Mouse (Mus musculus) E14TG2a.4 (cell line): Measurements from ENCODE around the gene Atp8b2.

Source experiments
- H3K27me3 ChIP-seq: 2 replicates; pipeline ENCODE4 v1.6.1; 2014; ENCODE audit warnings: low read length, control low read depth; ENCODE audit not compliant: insufficient read depth
- H3K36me3 ChIP-seq: 2 replicates; pipeline ENCODE4 v1.6.1; 2014; ENCODE audit warnings: low read length, control low read depth; ENCODE audit not compliant: insufficient read depth
- H3K4me1 ChIP-seq: replicated peaks from 2 replicates; pipeline ENCODE4 v1.6.1; 2014; ENCODE audit warnings: low read depth, low read length, control low read depth
- H3K4me3 ChIP-seq: replicated peaks from 2 replicates; pipeline ENCODE4 v1.5.1; 2014; ENCODE audit warnings: mild to moderate bottlenecking, low read length
- H3K9me3 ChIP-seq: 2 replicates; pipeline ENCODE4 v1.6.1; 2014; ENCODE audit warnings: low read length, control low read depth
- CTCF ChIP-seq: conservative IDR thresholded peaks from 2 replicates; pipeline ENCODE4 v1.5.1; 2014; ENCODE audit warnings: low read length
- NANOG ChIP-seq: IDR thresholded peaks from 2 replicates; pipeline ENCODE4 v1.6.1; 2014; ENCODE audit warnings: borderline replicate concordance, low read length, mixed read lengths
- POU5F1 ChIP-seq: IDR thresholded peaks from 2 replicates; pipeline ENCODE4 v1.6.1; 2014; ENCODE audit warnings: low read length, borderline replicate concordance

Gene Atp8b2

DNA sequence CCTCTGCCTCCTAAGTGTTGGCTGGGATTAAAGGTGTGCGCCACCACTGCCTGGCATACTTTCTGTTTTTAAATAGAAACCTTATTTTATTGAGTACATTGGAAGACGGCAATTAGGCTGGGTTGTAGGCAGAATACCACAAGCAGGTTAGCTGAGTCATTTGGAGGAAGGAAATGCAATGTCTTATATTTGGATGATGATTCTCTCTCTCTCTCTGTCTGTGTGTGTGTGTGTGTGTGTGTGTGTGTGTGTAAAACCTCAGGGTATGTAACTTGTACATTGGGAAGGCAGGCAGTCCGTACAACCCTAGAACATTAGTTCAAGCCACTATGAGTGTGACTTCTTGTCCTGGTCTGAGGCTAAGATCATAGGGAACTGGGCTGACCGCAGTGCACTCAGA is 24.5 kb upstream of the Atp8b2 start:
- Histone ChIP-seq H3K4me1 (peaks cover 7% of the 10 kb centered on the region), H3K9me3 (no peaks in the 10 kb centered on the region), H3K27me3 (no peaks in the 10 kb centered on the region), H3K36me3 (no peaks in the 10 kb centered on the region; the same call in 1 of the 2 replicates), H3K4me3 (no peak overlapping the region)
- TF ChIP-seq POU5F1 (no peak), NANOG (no peak), CTCF (no peak)

DNA sequence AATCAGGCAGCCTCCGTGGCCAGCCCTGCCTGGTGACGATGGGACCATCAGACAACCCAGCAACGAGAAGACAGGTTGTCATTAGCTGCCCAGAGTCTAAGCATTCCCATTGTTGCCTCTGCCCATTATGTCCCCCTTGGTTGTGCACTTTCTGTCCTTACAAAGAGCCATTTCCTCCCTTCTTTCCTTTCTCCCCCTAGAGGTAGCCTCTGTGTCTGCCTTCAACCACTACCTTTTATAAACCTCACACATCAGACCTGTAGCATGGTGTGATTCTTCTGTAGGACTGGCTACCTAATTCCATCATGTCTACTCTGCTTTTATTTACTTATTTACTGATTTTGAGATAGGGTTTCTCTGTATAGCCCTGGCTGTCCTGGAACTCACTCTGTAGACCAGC is 23.9 kb upstream of the Atp8b2 start:
- no peaks in the 10 kb centered on the region for H3K27me3 ChIP-seq
- no peak overlapping the region for H3K4me3 ChIP-seq
- H3K36me3 ChIP-seq: no peaks in the 10 kb centered on the region; the same call in 1 of the 2 replicates
- peaks cover 11% of the 10 kb centered on the region for H3K4me1 ChIP-seq
- no peaks in the 10 kb centered on the region for H3K9me3 ChIP-seq
- no peak for TF ChIP-seq NANOG
- TF ChIP-seq POU5F1: no peak
- TF ChIP-seq CTCF: no peak

DNA sequence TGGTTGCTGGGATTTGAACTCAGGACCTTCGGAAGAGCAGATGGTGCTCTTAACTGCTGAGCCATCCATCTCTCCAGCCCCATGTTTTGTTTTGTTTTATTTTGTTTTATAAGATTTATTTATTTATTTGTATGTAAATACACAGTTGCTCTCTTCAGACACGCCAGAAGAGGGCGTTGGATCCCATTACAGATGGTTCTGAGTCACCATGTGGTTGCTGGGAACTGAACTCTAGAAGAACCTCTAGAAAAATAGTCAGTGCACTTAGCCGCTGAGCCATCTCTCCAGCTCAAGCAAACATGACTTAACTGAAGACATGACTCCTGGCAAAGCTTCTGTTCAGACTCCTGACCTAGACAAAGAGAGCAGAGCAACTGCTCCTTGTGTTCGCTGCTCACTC is 19.1 kb upstream of the Atp8b2 start:
- no peaks in the 10 kb centered on the region for H3K9me3 ChIP-seq
- TF ChIP-seq NANOG (no peak), CTCF (peak; percentile 20; the same call in 1 of the 2 replicates)
- peaks cover 8% of the 10 kb centered on the region for H3K4me1 ChIP-seq
- no peak overlapping the region for H3K4me3 ChIP-seq
- no peaks in the 10 kb centered on the region for H3K36me3 ChIP-seq
- no peaks in the 10 kb centered on the region for H3K27me3 ChIP-seq

DNA sequence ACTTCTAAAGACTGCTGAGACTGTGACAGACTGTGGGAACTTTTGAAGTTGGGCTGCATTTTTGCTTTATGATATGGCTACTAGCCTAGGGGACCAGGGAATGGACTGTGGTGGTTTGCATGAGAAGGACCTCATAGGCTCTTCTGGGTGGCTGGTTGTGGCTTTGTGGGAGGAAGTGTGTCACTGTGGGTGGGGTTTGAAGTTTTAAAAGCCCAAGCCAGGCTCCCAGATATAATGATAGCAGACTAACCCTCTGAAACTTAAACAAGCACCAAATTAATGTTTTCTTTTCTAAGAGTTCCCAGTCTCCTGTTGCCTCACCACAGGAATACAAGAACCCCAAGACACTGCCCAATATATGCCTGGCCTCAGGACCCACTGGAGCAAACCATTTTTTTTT is 13.6 kb upstream of the Atp8b2 start:
- no peak for TF ChIP-seq NANOG
- no peak for TF ChIP-seq POU5F1
- TF ChIP-seq CTCF: no peak
- Histone ChIP-seq H3K27me3 (no peaks in the 10 kb centered on the region), H3K4me1 (no peaks in the 10 kb centered on the region), H3K9me3 (no peaks in the 10 kb centered on the region), H3K4me3 (no peak overlapping the region), H3K36me3 (no peaks in the 10 kb centered on the region)

DNA sequence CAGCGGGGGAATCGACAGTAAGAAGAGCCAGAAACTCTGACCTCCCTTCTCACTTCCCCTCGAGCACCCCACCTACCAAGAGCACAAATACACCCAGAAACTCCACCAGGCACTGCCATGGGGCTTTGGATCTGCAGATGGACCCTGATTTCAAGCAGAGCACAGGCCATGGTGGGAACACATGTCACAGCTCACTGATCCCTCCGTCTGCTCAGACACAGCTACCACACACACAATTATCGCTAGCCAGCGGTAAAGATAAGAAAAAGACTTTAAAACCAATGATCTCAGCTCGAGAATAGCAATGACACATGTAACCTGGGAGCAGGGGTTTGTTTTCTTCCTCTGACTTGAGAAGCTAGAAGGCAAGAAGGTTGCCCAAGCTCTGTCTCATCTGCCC is 5.2 kb upstream of the Atp8b2 start:
- Histone ChIP-seq H3K4me3 (no peak overlapping the region), H3K27me3 (no peaks in the 10 kb centered on the region), H3K4me1 (peaks cover 34% of the 10 kb centered on the region), H3K9me3 (no peaks in the 10 kb centered on the region), H3K36me3 (peaks cover 20% of the 10 kb centered on the region)
- TF ChIP-seq POU5F1 (no peak), CTCF (no peak), NANOG (no peak)

DNA sequence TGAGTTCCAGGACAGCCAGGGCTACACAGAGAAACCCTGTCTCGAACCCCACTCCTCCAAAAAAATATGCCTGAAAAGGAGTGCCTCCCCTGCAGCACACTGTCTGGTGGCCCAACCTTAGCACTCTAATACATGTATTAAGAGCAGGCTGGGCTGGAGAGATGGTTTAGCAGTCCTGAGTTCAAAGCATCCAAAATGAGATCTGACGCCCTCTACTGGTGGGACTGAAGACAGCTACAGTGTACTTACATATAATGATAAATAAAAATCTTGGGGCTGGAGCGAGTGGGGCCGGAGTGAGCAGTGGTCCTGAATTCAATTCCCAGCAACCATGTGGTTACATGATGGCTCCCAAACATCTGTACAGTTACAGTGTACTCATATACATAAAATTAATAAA is 3.6 kb upstream of the Atp8b2 start:
- H3K36me3 ChIP-seq: peaks cover 20% of the 10 kb centered on the region
- peaks cover 3% of the 10 kb centered on the region for H3K27me3 ChIP-seq
- H3K4me1 ChIP-seq: peaks cover 44% of the 10 kb centered on the region
- no peak for TF ChIP-seq NANOG
- no peak for TF ChIP-seq POU5F1
- TF ChIP-seq CTCF: peak; percentile 74
- H3K9me3 ChIP-seq: no peaks in the 10 kb centered on the region
- H3K4me3 ChIP-seq: no peak overlapping the region

DNA sequence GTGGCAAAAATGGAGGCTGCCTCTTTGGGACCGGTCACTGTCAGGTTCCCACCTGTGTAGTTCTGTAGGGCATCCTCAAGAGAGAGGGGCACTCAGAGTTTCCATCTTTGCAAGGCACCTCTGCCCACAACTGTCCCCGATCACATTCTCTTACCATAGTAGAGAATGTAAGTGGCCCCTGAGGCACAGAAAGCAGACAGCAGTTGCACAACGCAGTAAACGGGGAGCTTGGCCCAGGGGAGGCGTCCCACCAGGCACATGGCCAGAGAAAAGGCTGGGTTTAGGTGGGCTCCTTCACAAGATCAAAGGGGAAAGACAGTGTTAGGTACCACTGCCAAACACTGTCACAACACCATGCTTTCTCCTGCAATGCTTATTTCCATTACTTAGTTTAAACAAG is 2.7 kb upstream of the Atp8b2 start:
- TF ChIP-seq NANOG (no peak), CTCF (no peak), POU5F1 (no peak)
- no peak overlapping the region for H3K4me3 ChIP-seq
- H3K27me3 ChIP-seq: peaks cover 10% of the 10 kb centered on the region
- H3K36me3 ChIP-seq: peaks cover 20% of the 10 kb centered on the region
- H3K4me1 ChIP-seq: peaks cover 54% of the 10 kb centered on the region
- H3K9me3 ChIP-seq: no peaks in the 10 kb centered on the region

DNA sequence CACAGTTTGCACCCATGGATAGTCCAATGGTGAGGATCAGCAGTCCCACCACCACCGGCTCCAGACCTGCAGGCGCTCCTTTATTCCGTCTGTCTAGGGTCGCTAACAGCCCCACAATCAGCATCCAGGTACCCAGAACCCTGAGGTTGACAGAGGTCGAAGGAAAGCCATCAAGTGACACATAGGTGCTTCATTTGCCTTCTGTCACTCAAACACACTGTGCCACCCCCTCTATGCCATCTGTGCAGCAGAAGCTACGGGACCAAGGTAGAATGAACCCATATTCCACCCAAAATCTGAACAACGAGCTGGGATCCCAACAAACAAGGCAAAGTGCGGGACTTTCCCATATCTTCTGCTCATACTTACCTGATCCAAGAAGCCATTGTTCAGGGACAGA is 2.2 kb upstream of the Atp8b2 start:
- Histone ChIP-seq H3K36me3 (peaks cover 20% of the 10 kb centered on the region), H3K9me3 (no peaks in the 10 kb centered on the region), H3K27me3 (peaks cover 10% of the 10 kb centered on the region), H3K4me1 (peaks cover 58% of the 10 kb centered on the region), H3K4me3 (no peak overlapping the region)
- TF ChIP-seq NANOG: no peak
- TF ChIP-seq CTCF: no peak
- no peak for TF ChIP-seq POU5F1

DNA sequence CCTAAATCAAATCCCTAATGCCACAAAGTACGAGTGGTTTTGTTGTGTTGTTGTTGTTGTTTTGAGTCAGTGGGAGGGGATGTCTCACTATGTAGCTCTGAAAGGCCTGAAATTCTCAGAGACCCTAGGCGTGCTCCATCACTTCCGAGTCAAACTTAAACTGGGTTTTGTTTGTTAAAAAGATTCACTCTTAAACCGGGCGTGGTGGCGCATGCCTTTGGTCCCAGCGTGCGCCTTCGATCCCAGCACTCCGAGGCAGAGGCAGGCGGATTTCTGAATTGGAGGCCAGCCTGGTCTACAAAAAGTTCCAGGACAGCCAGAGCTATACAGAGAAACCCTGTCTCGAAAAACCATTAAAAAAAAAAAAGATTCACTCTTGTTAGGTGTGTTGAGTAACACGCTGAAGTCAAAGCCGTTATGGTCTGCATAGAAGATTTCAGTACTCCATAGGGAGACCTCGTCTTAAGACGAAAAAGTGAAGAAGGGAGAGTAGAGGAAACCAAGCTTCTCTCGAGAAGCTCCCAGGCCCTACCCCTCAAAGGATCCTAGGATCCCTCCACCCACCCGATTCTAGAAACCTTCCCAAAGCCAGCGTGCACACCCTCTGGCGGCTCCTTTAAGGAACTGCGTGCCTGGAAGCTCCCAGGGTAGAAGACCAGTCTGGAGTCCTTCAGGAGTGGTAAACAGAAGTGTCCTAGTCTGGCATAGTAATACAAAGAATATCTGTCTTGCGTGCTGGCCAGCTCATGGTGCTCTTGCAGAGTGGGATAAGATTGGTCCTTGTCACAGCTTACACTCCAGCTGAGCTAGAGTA is 825 bp upstream of the Atp8b2 start:
- Histone ChIP-seq H3K36me3 (peaks cover 20% of the 10 kb centered on the region), H3K4me3 (peak overlapping the region; percentile 90), H3K9me3 (no peaks in the 10 kb centered on the region), H3K27me3 (peaks cover 21% of the 10 kb centered on the region), H3K4me1 (peaks cover 70% of the 10 kb centered on the region)
- no peak for TF ChIP-seq POU5F1
- peak; percentile 98 for TF ChIP-seq CTCF
